11 mouse cellular contexts compared by ENCODE assay signal in genomic region chr9:56159456-56159855, GRCm38 (mm10). TPM values are rescaled to one million over a fixed set of nuclear protein-coding genes. Genes with fewer than 3 reads are reported as not detected.
DNase-seq lines count a peak whose midpoint lies in the region; ATAC-seq and TF ChIP-seq lines count a peak whose summit lies in the region.
"Had no signal": no experiment of that assay in that cellular context is flagged by ENCODE, and none has a peak within 500 bp of the region (broad histone marks: within the 10 kb centered on the region; RNA-seq: fewer than 3 reads in every experiment).

No protein-coding gene starts in this region.

- WGBS in kidney, embryonic 15.5 days: 5% methylated on average over 2 of the region's 2 CpGs
- 5% methylated on average over 2 of the region's 2 CpGs for WGBS in embryonic facial prominence, embryonic 14.5 days
- 6% methylated on average over 2 of the region's 2 CpGs for WGBS in intestine, embryonic 16.5 days
- 6% methylated on average over 2 of the region's 2 CpGs for WGBS in neural tube, embryonic 12.5 days
- 46% methylated on average over 2 of the region's 2 CpGs for WGBS in lung, adult 2 months

- no peak overlapping the region; the same call in 1 of the 2 replicates for H3K27ac ChIP-seq in kidney, embryonic 15.5 days
- H3K27ac ChIP-seq in embryonic facial prominence, embryonic 14.5 days (replicated peaks; ENCODE audit: low read depth, low read length): no peak overlapping the region
- no peak overlapping the region for H3K27ac ChIP-seq in intestine, embryonic 16.5 days (ENCODE audit: low read length)
- no peak overlapping the region for H3K27ac ChIP-seq in neural tube, embryonic 12.5 days

- ATAC-seq in kidney, embryonic 15.5 days (replicated peaks; ENCODE audit: low FRiP score): no peak
- ATAC-seq in embryonic facial prominence, embryonic 14.5 days (ENCODE audit: low read depth): no peak
- ATAC-seq in intestine, embryonic 16.5 days: no peak
- no peak for ATAC-seq in neural tube, embryonic 12.5 days (ENCODE audit: low FRiP score, low read depth)

- H3K4me2 ChIP-seq in kidney, embryonic 15.5 days: peak overlapping the region; percentile 57
- H3K4me2 ChIP-seq in embryonic facial prominence, embryonic 14.5 days (ENCODE audit: low read depth, low read length): peak overlapping the region; percentile 88
- H3K4me2 ChIP-seq in intestine, embryonic 16.5 days (ENCODE audit: low read depth, low read length): peak overlapping the region; percentile 62
- peak overlapping the region; percentile 74 for H3K4me2 ChIP-seq in neural tube, embryonic 12.5 days (replicated peaks)

- TF ChIP-seq CTCF in lung, adult 2 months (IDR thresholded peaks at IDR 0.05; ENCODE audit: insufficient read depth, low read length): no peak

- H3K36me3 ChIP-seq in kidney, embryonic 15.5 days: no peaks in the 10 kb centered on the region
- H3K36me3 ChIP-seq in embryonic facial prominence, embryonic 14.5 days (ENCODE audit: control insufficient read depth, insufficient read depth, low read length): no peaks in the 10 kb centered on the region
- H3K36me3 ChIP-seq in intestine, embryonic 16.5 days (ENCODE audit: control insufficient read depth, insufficient read depth, low read length): no peaks in the 10 kb centered on the region
- H3K36me3 ChIP-seq in neural tube, embryonic 12.5 days: no peaks in the 10 kb centered on the region
- H3K36me3 ChIP-seq: G1E had no signal

- TF ChIP-seq POLR2A in lung, adult 2 months (IDR thresholded peaks at IDR 0.05; ENCODE audit: borderline replicate concordance, extremely low read depth, low read depth, low read length): no peak

- H3K4me3 ChIP-seq in kidney, embryonic 15.5 days (replicated peaks): peak overlapping the region; percentile 99
- H3K4me3 ChIP-seq in embryonic facial prominence, embryonic 14.5 days (ENCODE audit: low read depth, low read length): peak overlapping the region; percentile 80
- peak overlapping the region; percentile 97 for H3K4me3 ChIP-seq in intestine, embryonic 16.5 days (ENCODE audit: low read length)
- peak overlapping the region; percentile 87 for H3K4me3 ChIP-seq in neural tube, embryonic 12.5 days
- H3K4me3 ChIP-seq in lung, adult 2 months (replicated peaks; ENCODE audit: extremely low read depth, low read depth, low read length): no peak overlapping the region

- H3K4me1 ChIP-seq in kidney, embryonic 15.5 days: peaks cover 31% of the 10 kb centered on the region
- H3K4me1 ChIP-seq in embryonic facial prominence, embryonic 14.5 days (ENCODE audit: control insufficient read depth, insufficient read depth, low read length): peaks cover 14% of the 10 kb centered on the region
- H3K4me1 ChIP-seq in intestine, embryonic 16.5 days (ENCODE audit: control insufficient read depth, insufficient read depth, low read length): peaks cover 18% of the 10 kb centered on the region
- peaks cover 30% of the 10 kb centered on the region for H3K4me1 ChIP-seq in neural tube, embryonic 12.5 days
- H3K4me1 ChIP-seq in lung, adult 2 months (ENCODE audit: control insufficient read depth, insufficient read depth, low read length): no peaks in the 10 kb centered on the region; the same call in 1 of the 2 replicates

- no peaks in the 10 kb centered on the region for H3K27me3 ChIP-seq in kidney, embryonic 15.5 days
- no peaks in the 10 kb centered on the region for H3K27me3 ChIP-seq in embryonic facial prominence, embryonic 14.5 days (replicated peaks; ENCODE audit: control insufficient read depth, insufficient read depth, low read length)
- no peaks in the 10 kb centered on the region for H3K27me3 ChIP-seq in intestine, embryonic 16.5 days (replicated peaks; ENCODE audit: control insufficient read depth, insufficient read depth, low read length)
- no peaks in the 10 kb centered on the region for H3K27me3 ChIP-seq in neural tube, embryonic 12.5 days (replicated peaks)

- no peaks in the 10 kb centered on the region for H3K9me3 ChIP-seq in kidney, embryonic 15.5 days (replicated peaks)
- H3K9me3 ChIP-seq in embryonic facial prominence, embryonic 14.5 days (ENCODE audit: control insufficient read depth, low read length): no peaks in the 10 kb centered on the region
- no peaks in the 10 kb centered on the region for H3K9me3 ChIP-seq in intestine, embryonic 16.5 days (ENCODE audit: control insufficient read depth, low read length)
- no peaks in the 10 kb centered on the region for H3K9me3 ChIP-seq in neural tube, embryonic 12.5 days
- H3K9me3 ChIP-seq: G1E had no signal

- DNase-seq in kidney, adult 9 months: no peak
- no peak for DNase-seq in embryonic facial prominence, embryonic 14.5 days (ENCODE audit: low spot score)
- no peak for DNase-seq in cerebellum, adult 11 months
- DNase-seq in lung, adult 2 months: no peak
- DNase-seq in frontal cortex, postnatal 14 days (ENCODE audit: low spot score in 2 of 2): no peak
- DNase-seq: cerebellum, adult 11-12 months; kidney, adult 18-20 months had no signal

- 0 out of 2 replicates have a peak overlapping the region, but pooled peaks have one; percentile 15 for H3K9ac ChIP-seq in kidney, embryonic 15.5 days
- peak overlapping the region; percentile 99 for H3K9ac ChIP-seq in embryonic facial prominence, embryonic 14.5 days (ENCODE audit: low read depth, low read length)
- no peak overlapping the region for H3K9ac ChIP-seq in intestine, embryonic 16.5 days (ENCODE audit: low read depth, low read length)
- peak overlapping the region; percentile 97; the same call in 1 of the 2 replicates for H3K9ac ChIP-seq in neural tube, embryonic 12.5 days

RNA-seq across cellular contexts. Expression of gene Tspan3, which starts 5.8 kb away (rescaled TPM):
- 480 and 483 TPM in 2 replicates for polyA plus RNA-seq in kidney, embryonic 15.5 days (2015; fragmentation: Nextera tagmentation; extraction: Ambion mirVana)
- polyA plus RNA-seq in embryonic facial prominence, embryonic 14.5 days (2014; fragmentation: Nextera tagmentation; extraction: Ambion mirVana): 509 and 543 TPM in 2 replicates
- 389 and 416 TPM in 2 replicates for polyA plus RNA-seq in intestine, embryonic 16.5 days (2015; fragmentation: Nextera tagmentation; extraction: Ambion mirVana)
- polyA plus RNA-seq in neural tube, embryonic 12.5 days (2016; fragmentation: Nextera tagmentation; extraction: Ambion mirVana): 514 and 516 TPM in 2 replicates
- 102 and 109 TPM in 2 replicates for polyA plus RNA-seq in lung, adult 2 months (2012; rRNA removed)
- polyA plus RNA-seq: G1E had no signal
